Mouse (Mus musculus): ENCODE measurements around the gene Zdhhc6. TPM values are rescaled to one million over a fixed set of nuclear protein-coding genes. Genes with fewer than 3 reads are reported as not detected.

The Zdhhc6 gene
- total RNA-seq, 2 experiments from 2014 or later: 19.6 to 23.3 TPM

GRCm38 (mm10) chr19:55332641-55333268, 16.9 kb upstream of the Zdhhc6 start:
- peak; percentile 93 for TF ChIP-seq CTCF (IDR thresholded peaks at IDR 0.05)
- peak; percentile 59 for DNase-seq
- intact Hi-C loops (cut with DNase I): loop anchor here (10.0 kb wide), 2 partner anchors 552 to 922 kb away; no protein-coding TSS in a partner anchor

GRCm38 (mm10) chr19:55331776-55332175, 15.9 kb upstream of the Zdhhc6 start:
- TF ChIP-seq CTCF (IDR thresholded peaks at IDR 0.05): no peak
- Histone ChIP-seq H3K4me3 (no peak overlapping the region), H3K27ac (no peak overlapping the region)
- DNase-seq: no peak
- intact Hi-C loops (cut with DNase I): loop anchor here (10.0 kb wide), 2 partner anchors 553 to 923 kb away; no protein-coding TSS in a partner anchor

More at GRCm38 (mm10) chr19:55332641-55333268, 16.9 kb upstream of the Zdhhc6 start:
- H3K27ac ChIP-seq: no peak overlapping the region
- no peak overlapping the region for H3K4me3 ChIP-seq

GRCm38 (mm10) chr19:55327510-55327909, 11.7 kb upstream of the Zdhhc6 start:
- no peak overlapping the region for H3K27ac ChIP-seq
- DNase-seq: no peak
- no peak overlapping the region for H3K4me3 ChIP-seq
- intact Hi-C loops (cut with DNase I): no loop called here
- no peak for TF ChIP-seq CTCF (IDR thresholded peaks at IDR 0.05)

DNA sequence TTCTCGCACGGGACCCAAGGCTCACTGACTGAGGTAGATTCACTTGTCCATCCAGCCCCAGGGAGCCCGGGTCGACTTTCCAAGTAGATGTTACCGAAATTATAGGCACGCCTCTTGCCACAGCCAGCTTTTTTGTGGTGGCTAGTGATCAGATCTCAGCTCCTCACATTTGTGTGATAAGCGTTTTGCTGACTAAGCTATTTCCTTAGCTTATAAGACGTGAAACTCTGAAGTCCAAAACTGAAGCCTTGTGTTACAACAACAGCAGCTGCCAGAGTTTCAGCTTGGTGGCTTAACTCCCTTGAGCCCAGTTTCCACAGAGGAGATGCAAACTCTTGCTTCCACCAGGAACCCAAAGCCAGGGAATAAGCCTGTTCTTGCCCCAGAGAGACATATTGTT, 6.8 kb upstream of the Zdhhc6 start:
- intact Hi-C loops (cut with DNase I): no loop called here
- no peak for TF ChIP-seq CTCF (IDR thresholded peaks at IDR 0.05)

GRCm38 (mm10) chr19:55319521-55319920, 3.7 kb upstream of the Zdhhc6 start:
- no peak for TF ChIP-seq CTCF (IDR thresholded peaks at IDR 0.05)
- Histone ChIP-seq H3K27ac (no peak overlapping the region), H3K4me3 (no peak overlapping the region)
- intact Hi-C loops (cut with DNase I): loop anchor here (10.0 kb wide), 1 partner anchor 245 kb away; no protein-coding TSS in a partner anchor
- no peak for DNase-seq

More for the DNA sequence above, 6.8 kb upstream of the Zdhhc6 start:
- DNase-seq: no peak
- H3K27ac ChIP-seq: no peak overlapping the region
- H3K4me3 ChIP-seq: no peak overlapping the region

GRCm38 (mm10) chr19:55319036-55319435, 3.2 kb upstream of the Zdhhc6 start:
- intact Hi-C loops (cut with DNase I): loop anchor here (10.0 kb wide), 1 partner anchor 244 kb away; no protein-coding TSS in a partner anchor
- Histone ChIP-seq H3K27ac (no peak overlapping the region), H3K4me3 (no peak overlapping the region)
- TF ChIP-seq CTCF (IDR thresholded peaks at IDR 0.05): no peak
- no peak for DNase-seq

- no peak for DNase-seq
- intact Hi-C loops (cut with DNase I): loop anchor here (10.0 kb wide), 1 partner anchor 242 kb away; no protein-coding TSS in a partner anchor
- Histone ChIP-seq H3K27ac (peak overlapping the region; percentile 94), H3K4me3 (peak overlapping the region; percentile 94)
- TF ChIP-seq CTCF (IDR thresholded peaks at IDR 0.05): no peak
Observed at GRCm38 (mm10) chr19:55316901-55317300, 1.1 kb upstream of the Zdhhc6 start.

DNA sequence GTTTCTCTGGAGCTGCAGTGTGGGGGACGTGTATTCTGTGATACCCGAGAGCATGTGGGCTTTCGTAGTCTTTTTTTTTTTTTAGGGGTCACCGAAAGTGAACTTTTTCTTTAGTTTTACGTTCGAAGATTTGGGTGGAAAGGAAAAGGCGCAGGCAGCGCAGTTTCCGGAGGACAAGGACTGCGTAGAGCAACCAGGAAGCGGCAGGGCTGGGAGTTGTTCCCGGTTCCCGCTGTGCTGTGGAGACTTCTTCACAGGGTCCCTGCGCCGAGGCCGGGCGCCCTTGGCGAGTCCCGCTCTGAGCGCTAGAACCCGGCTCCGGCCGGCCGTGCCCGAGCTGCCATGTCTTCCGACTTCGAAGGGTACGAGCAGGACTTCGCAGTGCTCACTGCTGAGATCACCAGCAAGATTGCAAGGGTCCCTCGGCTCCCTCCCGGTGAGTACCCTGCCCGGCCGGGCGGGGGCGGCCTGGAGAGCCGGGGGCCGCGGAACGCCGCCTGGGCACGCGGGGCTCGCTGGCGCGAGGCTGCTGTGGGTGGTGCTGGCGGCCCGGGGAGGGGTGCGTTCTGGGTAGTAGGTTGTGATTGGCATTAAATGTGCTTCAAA, 380 bp upstream of the Zdhhc6 start, which contains the start of gene Vti1a:
Gene Vti1a, plus strand, starts transcription at position 187 of the 606 bp plus-strand sequence.
- intact Hi-C loops (cut with DNase I): loop anchor here (10.0 kb wide), 1 partner anchor 241 kb away; no protein-coding TSS in a partner anchor
- H3K27ac ChIP-seq: peak within 1 kb of the TSS; percentile 94
- H3K4me3 ChIP-seq: peak within 1 kb of the TSS; percentile 94
- TF ChIP-seq CTCF (IDR thresholded peaks at IDR 0.05): peak; percentile 70
- DNase-seq: peak; percentile 91

- intact Hi-C loops (cut with DNase I): loop anchor here (10.0 kb wide), 1 partner anchor 239 kb away; no protein-coding TSS in a partner anchor
- no peak overlapping the region for H3K27ac ChIP-seq
- no peak overlapping the region for H3K4me3 ChIP-seq
Observed at GRCm38 (mm10) chr19:55313649-55314048, 2.2 kb downstream of the Zdhhc6 start.

DNA sequence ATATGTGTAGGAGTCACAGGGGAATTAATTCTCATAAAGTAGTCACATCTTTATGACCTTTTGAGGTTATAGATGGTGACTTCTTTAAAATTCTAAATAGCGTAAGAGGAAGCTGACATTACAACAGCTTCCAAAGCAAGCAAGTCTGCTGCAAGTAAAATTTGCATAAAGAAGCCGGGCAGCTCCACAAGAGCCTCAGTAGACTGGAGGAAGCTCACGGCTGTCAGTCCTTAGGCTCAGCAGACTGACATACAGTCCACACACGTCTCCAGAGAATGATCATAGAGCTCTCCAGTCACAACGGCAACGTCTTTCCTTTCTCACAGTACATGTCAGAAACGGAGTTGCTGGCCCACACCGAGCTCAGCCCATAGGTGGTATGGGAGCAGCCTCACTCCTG, 4.0 kb downstream of the Zdhhc6 start:
- H3K27ac ChIP-seq: no peak overlapping the region
- intact Hi-C loops (cut with DNase I): loop anchor here (10.0 kb wide), 1 partner anchor 237 kb away; no protein-coding TSS in a partner anchor
- no peak for TF ChIP-seq CTCF (IDR thresholded peaks at IDR 0.05)

More at GRCm38 (mm10) chr19:55313649-55314048, 2.2 kb downstream of the Zdhhc6 start:
- no peak for TF ChIP-seq CTCF (IDR thresholded peaks at IDR 0.05)
- DNase-seq: no peak

DNA sequence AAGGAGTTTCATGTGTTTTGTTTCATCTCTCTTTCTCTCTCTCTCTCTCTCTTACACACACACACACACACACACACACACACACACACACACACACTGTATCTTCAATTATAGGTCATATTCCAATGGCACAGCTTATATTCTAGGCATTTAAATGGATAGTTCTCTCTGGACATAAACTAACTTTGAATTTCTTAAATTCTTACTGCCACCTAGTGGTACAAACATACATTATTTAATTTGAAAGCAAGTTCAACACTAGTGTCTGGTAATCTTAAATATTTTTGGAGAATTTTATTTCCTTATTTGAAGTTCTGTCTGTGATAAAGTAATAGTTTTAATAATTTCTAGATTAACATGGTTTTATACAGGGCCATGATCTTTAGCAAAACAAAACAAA, 10.8 kb downstream of the Zdhhc6 start:
- Histone ChIP-seq H3K27ac (no peak overlapping the region), H3K4me3 (no peak overlapping the region)
- TF ChIP-seq CTCF (IDR thresholded peaks at IDR 0.05): peak; percentile 63
- intact Hi-C loops (cut with DNase I): loop anchor here (2.0 to 10.0 kb wide), 2 partner anchors 86 to 210 kb away; no protein-coding TSS in a partner anchor
- DNase-seq: no peak

More for the DNA sequence above, 4.0 kb downstream of the Zdhhc6 start:
- H3K4me3 ChIP-seq: no peak overlapping the region
- DNase-seq: no peak

- no peak overlapping the region for H3K27ac ChIP-seq
- no peak for DNase-seq
- TF ChIP-seq CTCF (IDR thresholded peaks at IDR 0.05): no peak
- H3K4me3 ChIP-seq: no peak overlapping the region
- intact Hi-C loops (cut with DNase I): loop anchor here (10.0 kb wide), 1 partner anchor 206 kb away; no protein-coding TSS in a partner anchor
Observed at GRCm38 (mm10) chr19:55300525-55300924, 15.3 kb downstream of the Zdhhc6 start.

DNA sequence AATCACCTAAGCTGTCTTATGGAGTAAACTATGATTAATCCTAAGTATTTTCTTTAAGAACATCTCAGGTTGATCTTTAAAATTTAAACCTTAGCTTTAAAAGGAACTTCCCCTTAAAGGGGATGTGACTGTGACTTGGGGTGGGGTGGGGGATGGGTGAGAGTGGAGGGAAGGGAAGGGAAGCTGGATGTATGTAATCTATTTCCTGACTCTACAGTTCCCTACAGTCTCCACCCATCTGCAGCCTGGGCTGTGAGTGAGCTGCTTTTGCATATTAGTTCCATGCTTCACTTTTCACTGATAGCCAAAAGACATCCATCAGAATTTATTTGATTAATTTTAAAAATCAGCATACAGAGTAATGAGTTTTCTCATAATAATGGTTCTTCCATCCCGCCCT, 16.5 kb downstream of the Zdhhc6 start:
- no peak overlapping the region for H3K27ac ChIP-seq
- intact Hi-C loops (cut with DNase I): no loop called here
- H3K4me3 ChIP-seq: no peak overlapping the region
- DNase-seq: no peak
- TF ChIP-seq CTCF (IDR thresholded peaks at IDR 0.05): no peak
